Mouse (Mus musculus): ENCODE data around the gene Nav2.

Nav2 gene

DNA sequence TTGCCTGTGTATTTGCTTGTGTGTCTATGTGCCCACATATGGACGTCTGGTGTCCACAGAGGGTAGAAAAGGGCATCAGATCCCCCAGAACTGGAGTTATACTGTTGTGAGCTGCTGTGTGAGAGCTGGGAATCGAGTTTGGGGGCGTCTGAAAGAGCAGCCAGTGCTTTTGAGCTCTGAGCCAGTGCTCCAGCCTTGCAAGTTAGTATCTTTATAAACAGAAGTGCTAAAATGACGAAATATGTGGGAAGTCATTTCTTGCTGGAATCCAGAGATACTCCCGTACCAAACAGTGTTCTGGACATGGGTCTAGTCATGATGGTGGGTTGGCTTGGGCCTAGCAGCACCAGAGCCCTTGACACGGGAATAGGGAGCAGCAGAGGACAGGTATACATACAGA lies 13.8 kb upstream of the Nav2 start:
- Histone ChIP-seq H3K4me3 (replicated peaks; ENCODE audit: low read length) (no peak overlapping the region), H3K4me1 (replicated peaks; ENCODE audit: low read depth, low read length) (peaks cover 38% of the 10 kb centered on the region), H3K27me3 (ENCODE audit: insufficient read depth, low read length) (peaks cover 35% of the 10 kb centered on the region), H3K36me3 (ENCODE audit: insufficient read depth, low read length) (no peaks in the 10 kb centered on the region), H3K9me3 (ENCODE audit: low read length) (no peaks in the 10 kb centered on the region)
- TF ChIP-seq NANOG (IDR thresholded peaks at IDR 0.05; ENCODE audit: borderline replicate concordance, low read length), result no peak
- TF ChIP-seq POU5F1 (IDR thresholded peaks at IDR 0.05; ENCODE audit: borderline replicate concordance, low read length), result no peak
- TF ChIP-seq CTCF (conservative IDR thresholded peaks at IDR 0.05; ENCODE audit: low read length), result no peak

DNA sequence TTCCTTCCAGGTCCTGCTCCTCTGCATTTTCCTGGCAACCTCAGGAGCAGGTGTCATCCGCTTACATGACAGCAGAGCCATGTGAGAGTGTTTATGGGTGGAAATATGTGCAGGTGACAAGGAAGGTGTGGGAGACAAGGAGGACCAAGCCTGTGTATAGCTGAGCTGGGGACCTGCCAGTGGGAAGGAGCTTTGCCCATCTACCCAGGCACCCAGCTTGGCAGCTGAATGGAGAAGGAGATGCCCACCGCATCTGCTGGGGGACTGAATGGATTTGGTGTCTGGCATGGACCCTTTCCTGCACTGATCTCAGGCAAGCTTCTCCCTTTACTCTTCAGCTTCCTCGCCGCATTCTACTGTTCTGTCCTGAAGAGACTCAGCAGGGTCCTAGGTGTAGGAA lies 13.0 kb upstream of the Nav2 start:
- H3K9me3 ChIP-seq (ENCODE audit: low read length), result no peaks in the 10 kb centered on the region
- TF ChIP-seq POU5F1 (IDR thresholded peaks at IDR 0.05; ENCODE audit: borderline replicate concordance, low read length) (no peak), CTCF (conservative IDR thresholded peaks at IDR 0.05; ENCODE audit: low read length) (no peak), NANOG (IDR thresholded peaks at IDR 0.05; ENCODE audit: borderline replicate concordance, low read length) (no peak)

DNA sequence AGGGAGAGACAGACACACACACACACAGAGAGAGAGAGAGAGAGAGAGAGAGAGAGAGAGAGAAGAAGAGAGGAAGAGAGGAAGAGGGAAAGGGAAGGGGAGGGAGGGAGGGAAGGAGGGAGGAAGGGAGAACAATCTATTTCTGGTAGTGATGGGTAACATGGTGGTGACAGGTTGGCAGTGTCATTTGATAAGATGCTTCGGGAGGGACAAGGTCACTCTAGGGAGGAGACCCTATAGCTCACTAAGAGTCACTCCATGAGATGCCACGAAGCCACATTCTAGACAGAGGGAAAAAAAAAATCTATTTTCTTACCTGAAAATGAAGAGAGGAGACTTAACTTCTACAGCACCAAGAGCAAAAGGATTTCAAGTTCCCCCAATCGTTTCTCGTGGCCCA lies 12.5 kb upstream of the Nav2 start:
- peaks cover 37% of the 10 kb centered on the region for H3K27me3 ChIP-seq (ENCODE audit: insufficient read depth, low read length)
- TF ChIP-seq NANOG (IDR thresholded peaks at IDR 0.05; ENCODE audit: borderline replicate concordance, low read length), result no peak
- TF ChIP-seq POU5F1 (IDR thresholded peaks at IDR 0.05; ENCODE audit: borderline replicate concordance, low read length), result no peak
- TF ChIP-seq CTCF (conservative IDR thresholded peaks at IDR 0.05; ENCODE audit: low read length), result no peak
- no peak overlapping the region for H3K4me3 ChIP-seq (replicated peaks; ENCODE audit: low read length)
- H3K9me3 ChIP-seq (ENCODE audit: low read length), result no peaks in the 10 kb centered on the region
- H3K36me3 ChIP-seq (ENCODE audit: insufficient read depth, low read length), result no peaks in the 10 kb centered on the region
- peaks cover 46% of the 10 kb centered on the region for H3K4me1 ChIP-seq (replicated peaks; ENCODE audit: low read depth, low read length)

More for the DNA sequence above, 13.0 kb upstream of the Nav2 start:
- Histone ChIP-seq H3K4me1 (replicated peaks; ENCODE audit: low read depth, low read length) (peaks cover 45% of the 10 kb centered on the region), H3K36me3 (ENCODE audit: insufficient read depth, low read length) (no peaks in the 10 kb centered on the region), H3K4me3 (replicated peaks; ENCODE audit: low read length) (no peak overlapping the region), H3K27me3 (ENCODE audit: insufficient read depth, low read length) (peaks cover 37% of the 10 kb centered on the region)

DNA sequence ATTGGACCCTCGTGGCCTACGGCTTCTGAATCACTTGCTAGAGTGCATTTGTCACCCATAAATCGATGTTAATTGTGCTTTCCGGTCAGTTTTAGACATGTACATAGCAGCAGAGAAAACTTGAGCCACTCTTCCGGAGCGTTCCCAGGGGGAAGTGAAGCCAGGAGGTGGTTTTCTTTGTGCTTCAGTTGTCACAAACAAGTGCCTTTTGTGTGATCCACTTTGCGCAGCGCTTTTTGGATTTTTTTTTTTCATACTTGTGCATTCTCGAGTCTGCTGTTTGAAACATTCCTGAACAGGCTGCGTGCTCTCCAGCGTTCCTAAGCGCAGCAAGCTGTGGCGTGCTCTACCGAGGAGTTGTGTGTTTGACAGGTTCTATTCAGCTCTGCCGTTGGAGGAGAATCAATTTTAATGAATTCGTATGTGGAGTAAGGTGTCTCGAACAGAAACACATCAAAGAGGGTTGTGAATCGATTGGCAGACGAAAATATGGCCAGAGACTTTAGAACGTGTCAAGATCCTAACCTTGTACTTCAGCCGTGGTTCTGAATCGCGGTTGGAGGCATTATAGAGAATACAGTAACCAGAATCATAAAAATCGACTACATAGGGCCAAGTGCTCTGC lies 10.9 kb upstream of the Nav2 start:
- Histone ChIP-seq H3K36me3 (ENCODE audit: insufficient read depth, low read length) (no peaks in the 10 kb centered on the region), H3K9me3 (ENCODE audit: low read length) (no peaks in the 10 kb centered on the region), H3K4me3 (replicated peaks; ENCODE audit: low read length) (peak overlapping the region; percentile 26; the same call in 1 of the 2 replicates), H3K27me3 (ENCODE audit: insufficient read depth, low read length) (peaks cover 37% of the 10 kb centered on the region), H3K4me1 (replicated peaks; ENCODE audit: low read depth, low read length) (peaks cover 52% of the 10 kb centered on the region)
- TF ChIP-seq POU5F1 (IDR thresholded peaks at IDR 0.05; ENCODE audit: borderline replicate concordance, low read length), result no peak
- no peak for TF ChIP-seq CTCF (conservative IDR thresholded peaks at IDR 0.05; ENCODE audit: low read length)
- no peak for TF ChIP-seq NANOG (IDR thresholded peaks at IDR 0.05; ENCODE audit: borderline replicate concordance, low read length)

DNA sequence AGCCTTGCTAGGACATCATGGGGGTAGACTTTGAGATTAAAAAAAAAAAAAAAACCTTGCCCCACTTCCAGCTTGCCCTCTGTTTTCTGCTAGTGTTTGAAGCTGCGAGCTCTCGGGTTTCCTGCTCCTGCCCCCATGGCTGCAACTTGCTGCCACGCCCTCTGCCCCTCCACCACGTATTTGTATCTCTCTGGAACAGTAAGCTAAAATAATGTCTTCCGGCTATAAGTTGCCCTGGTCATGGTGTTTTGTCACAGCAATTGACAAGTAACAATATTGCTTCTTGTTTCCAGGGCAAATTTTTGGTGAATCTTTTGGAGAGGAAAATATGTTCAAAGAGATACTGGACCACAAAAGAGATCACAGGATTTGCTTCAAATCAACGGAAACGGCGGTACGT lies 10.1 kb upstream of the Nav2 start:
- no peak for TF ChIP-seq POU5F1 (IDR thresholded peaks at IDR 0.05; ENCODE audit: borderline replicate concordance, low read length)
- no peak for TF ChIP-seq CTCF (conservative IDR thresholded peaks at IDR 0.05; ENCODE audit: low read length)
- no peak for TF ChIP-seq NANOG (IDR thresholded peaks at IDR 0.05; ENCODE audit: borderline replicate concordance, low read length)

DNA sequence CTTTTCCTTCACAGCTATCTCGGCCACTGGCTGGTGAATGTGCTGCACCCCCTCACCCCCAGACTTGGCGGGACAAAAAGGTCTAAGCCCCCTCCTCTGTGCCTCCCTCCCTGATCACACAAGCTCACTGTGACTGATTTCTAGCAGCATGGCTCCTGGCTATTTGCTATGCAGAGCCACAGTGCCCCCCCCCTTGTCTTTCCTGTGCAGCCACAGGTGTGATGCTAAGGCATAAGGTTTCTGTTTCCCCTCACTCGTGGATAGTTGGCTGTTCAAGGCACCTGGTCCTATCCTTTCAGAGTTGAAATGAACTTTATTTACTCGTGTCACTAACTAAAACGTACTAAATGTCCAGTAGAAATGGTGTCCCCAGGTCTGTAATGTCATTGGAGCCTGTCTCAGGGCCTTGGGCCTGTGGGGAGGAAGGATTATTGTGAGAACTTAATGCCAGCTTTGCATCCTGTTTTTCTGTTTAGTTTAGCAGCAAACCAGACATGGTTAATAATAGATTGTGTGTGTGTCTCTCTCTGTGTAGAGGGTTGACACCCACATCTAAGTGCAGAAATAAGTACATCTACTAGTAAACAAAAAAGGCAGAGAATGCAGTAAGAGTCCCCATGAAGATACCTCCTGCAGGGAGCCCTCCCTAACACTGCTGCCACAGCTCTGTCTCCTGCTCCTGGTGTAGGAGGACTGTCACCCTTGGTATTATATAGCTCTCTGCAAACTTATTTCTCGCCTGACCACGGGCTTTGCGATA lies 7.9 kb upstream of the Nav2 start:
- H3K9me3 ChIP-seq (ENCODE audit: low read length), result peaks cover 1% of the 10 kb centered on the region; the same call in 1 of the 2 replicates
- TF ChIP-seq POU5F1 (IDR thresholded peaks at IDR 0.05; ENCODE audit: borderline replicate concordance, low read length) (no peak), NANOG (IDR thresholded peaks at IDR 0.05; ENCODE audit: borderline replicate concordance, low read length) (no peak), CTCF (conservative IDR thresholded peaks at IDR 0.05; ENCODE audit: low read length) (no peak)
- H3K4me3 ChIP-seq (replicated peaks; ENCODE audit: low read length), result no peak overlapping the region
- H3K4me1 ChIP-seq (replicated peaks; ENCODE audit: low read depth, low read length), result peaks cover 48% of the 10 kb centered on the region
- peaks cover 33% of the 10 kb centered on the region for H3K27me3 ChIP-seq (ENCODE audit: insufficient read depth, low read length)
- no peaks in the 10 kb centered on the region for H3K36me3 ChIP-seq (ENCODE audit: insufficient read depth, low read length)

More for the DNA sequence above, 10.1 kb upstream of the Nav2 start:
- Histone ChIP-seq H3K36me3 (ENCODE audit: insufficient read depth, low read length) (no peaks in the 10 kb centered on the region), H3K4me3 (replicated peaks; ENCODE audit: low read length) (no peak overlapping the region), H3K27me3 (ENCODE audit: insufficient read depth, low read length) (peaks cover 37% of the 10 kb centered on the region), H3K4me1 (replicated peaks; ENCODE audit: low read depth, low read length) (peaks cover 55% of the 10 kb centered on the region), H3K9me3 (ENCODE audit: low read length) (no peaks in the 10 kb centered on the region)

DNA sequence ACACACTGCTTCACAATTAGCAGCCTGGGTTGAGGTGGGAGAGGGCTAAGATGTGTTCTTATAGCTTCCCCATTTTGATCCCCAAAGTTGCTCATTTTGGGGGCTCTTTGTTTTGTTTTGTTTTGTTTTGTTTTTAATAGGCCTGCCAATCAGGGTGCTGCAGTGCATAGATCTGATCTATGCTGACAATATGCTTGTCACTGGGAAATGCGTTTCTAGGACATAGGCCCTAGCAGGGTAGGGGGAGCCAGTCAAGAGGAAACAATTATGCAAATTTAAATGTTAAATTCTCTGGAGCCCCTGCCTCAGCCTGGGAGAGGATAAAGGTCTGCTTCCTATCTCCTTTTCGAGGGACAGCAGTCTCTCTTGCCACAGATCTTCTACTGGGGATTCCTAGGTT lies 6.1 kb upstream of the Nav2 start:
- Histone ChIP-seq H3K4me1 (replicated peaks; ENCODE audit: low read depth, low read length) (peaks cover 32% of the 10 kb centered on the region), H3K36me3 (ENCODE audit: insufficient read depth, low read length) (no peaks in the 10 kb centered on the region), H3K27me3 (ENCODE audit: insufficient read depth, low read length) (peaks cover 20% of the 10 kb centered on the region), H3K9me3 (ENCODE audit: low read length) (peaks cover 13% of the 10 kb centered on the region; the same call in 1 of the 2 replicates), H3K4me3 (replicated peaks; ENCODE audit: low read length) (no peak overlapping the region)
- TF ChIP-seq POU5F1 (IDR thresholded peaks at IDR 0.05; ENCODE audit: borderline replicate concordance, low read length) (no peak), CTCF (conservative IDR thresholded peaks at IDR 0.05; ENCODE audit: low read length) (no peak), NANOG (IDR thresholded peaks at IDR 0.05; ENCODE audit: borderline replicate concordance, low read length) (no peak)

DNA sequence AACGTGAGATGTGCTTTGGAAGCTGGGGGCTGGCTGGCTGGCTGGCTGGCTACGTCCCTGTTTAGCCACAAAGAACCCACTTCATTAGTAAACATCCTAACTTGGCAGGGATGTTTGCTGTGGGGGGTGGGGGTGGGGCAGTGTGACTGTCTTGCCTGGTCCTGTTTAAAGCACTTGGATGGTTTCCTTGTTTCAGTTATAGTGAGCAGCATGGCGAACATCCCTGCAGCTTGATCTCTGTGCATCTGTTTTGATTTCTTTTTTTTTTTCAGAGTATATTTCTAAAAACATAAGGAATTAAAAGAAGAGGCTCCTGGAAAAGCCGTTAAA lies 791 bp downstream of the Nav2 start:
- Histone ChIP-seq H3K4me1 (replicated peaks; ENCODE audit: low read depth, low read length) (peaks cover 47% of the 10 kb centered on the region), H3K9me3 (ENCODE audit: low read length) (peaks cover 13% of the 10 kb centered on the region; the same call in 1 of the 2 replicates), H3K27me3 (ENCODE audit: insufficient read depth, low read length) (no peaks in the 10 kb centered on the region), H3K36me3 (ENCODE audit: insufficient read depth, low read length) (no peaks in the 10 kb centered on the region), H3K4me3 (replicated peaks; ENCODE audit: low read length) (no peak overlapping the region)
- TF ChIP-seq CTCF (conservative IDR thresholded peaks at IDR 0.05; ENCODE audit: low read length), result no peak
- TF ChIP-seq POU5F1 (IDR thresholded peaks at IDR 0.05; ENCODE audit: borderline replicate concordance, low read length), result no peak
- no peak for TF ChIP-seq NANOG (IDR thresholded peaks at IDR 0.05; ENCODE audit: borderline replicate concordance, low read length)

Data from E14TG2a.4 (cell line).